Mouse (Mus musculus): Measurements from ENCODE around the gene Nfib.

Gene Nfib

DNA sequence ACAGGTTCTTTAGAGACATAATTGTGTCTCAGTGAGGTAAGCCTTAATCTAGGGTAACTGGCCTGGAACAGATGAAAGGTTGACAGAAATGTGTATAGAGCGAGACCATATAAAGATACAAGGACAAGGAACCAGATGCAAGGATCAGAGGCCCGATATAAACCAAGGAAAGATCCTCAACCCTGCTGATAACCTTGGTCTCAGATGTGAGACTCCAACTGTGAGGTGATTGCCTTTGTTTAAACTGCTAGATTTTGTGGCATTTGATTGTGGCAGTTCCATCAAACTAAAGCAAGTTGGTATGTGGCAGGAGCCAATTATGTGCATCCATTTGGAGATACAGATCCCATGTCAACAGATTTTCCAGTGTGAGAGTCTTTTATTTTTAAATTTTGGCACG is 161.6 kb downstream of the Nfib start:
- in situ Hi-C loops (cut with MseI, MboI) = loop anchor here in 1 of 2 experiments (25.0 kb wide), 1 partner anchor 982 kb away; no protein-coding TSS in a partner anchor

DNA sequence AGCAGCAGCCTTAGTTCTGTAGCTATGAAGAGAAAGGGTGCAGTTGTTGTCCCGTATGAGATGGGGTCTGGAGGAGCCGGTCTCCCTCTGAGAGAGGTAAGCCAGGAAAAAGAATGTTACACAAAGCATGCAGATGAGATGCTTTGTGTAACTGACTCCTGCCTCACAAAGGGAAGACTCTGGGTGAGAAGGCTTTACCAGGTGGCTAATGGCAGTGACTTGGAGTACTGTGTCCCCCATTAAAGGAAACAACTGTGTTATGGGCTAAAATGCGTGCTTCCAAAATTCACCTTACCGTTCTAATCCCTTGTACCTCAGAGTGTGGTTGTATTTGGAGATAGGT is 162.2 kb downstream of the Nfib start:
- in situ Hi-C loops (cut with MseI, MboI) = loop anchor here in 1 of 2 experiments (25.0 kb wide), 1 partner anchor 981 kb away; no protein-coding TSS in a partner anchor

DNA sequence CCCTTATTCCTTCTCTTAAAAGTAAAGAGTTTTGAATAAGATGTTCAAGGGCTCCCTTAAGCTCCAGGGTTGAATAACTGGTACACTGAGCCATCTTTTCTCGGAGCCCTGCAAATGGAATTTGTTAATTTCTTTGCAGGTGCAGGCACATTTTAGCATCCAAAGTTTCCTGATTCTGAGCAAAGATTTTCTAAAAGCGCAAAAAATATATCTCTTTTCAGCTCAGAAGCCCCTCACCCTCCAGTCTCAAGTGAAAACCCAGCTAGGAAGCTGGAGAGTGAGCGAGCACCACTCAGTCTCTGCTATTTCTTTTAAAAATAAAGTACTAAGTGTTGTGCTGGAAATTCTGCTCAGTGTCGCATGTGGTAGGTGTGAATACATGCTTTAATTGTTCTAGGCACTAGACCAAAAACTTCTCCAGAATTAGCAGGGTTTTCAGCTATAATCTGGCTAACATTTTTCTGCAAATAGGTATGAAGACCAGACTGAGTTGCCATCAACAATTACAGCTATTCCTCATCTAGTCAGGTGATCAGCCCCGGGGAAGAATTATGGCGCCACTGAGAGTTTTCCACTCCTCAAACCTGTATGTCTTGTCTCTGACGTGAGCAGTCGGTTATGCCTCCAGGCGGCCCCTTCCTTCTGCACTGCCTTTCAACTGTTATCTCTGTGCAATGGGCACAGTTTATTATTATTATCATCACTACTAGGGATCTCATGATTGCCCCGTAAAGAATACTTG is 162.7 kb downstream of the Nfib start:
- in situ Hi-C loops (cut with MseI, MboI) = loop anchor here in 1 of 2 experiments (25.0 kb wide), 1 partner anchor 981 kb away; no protein-coding TSS in a partner anchor

DNA sequence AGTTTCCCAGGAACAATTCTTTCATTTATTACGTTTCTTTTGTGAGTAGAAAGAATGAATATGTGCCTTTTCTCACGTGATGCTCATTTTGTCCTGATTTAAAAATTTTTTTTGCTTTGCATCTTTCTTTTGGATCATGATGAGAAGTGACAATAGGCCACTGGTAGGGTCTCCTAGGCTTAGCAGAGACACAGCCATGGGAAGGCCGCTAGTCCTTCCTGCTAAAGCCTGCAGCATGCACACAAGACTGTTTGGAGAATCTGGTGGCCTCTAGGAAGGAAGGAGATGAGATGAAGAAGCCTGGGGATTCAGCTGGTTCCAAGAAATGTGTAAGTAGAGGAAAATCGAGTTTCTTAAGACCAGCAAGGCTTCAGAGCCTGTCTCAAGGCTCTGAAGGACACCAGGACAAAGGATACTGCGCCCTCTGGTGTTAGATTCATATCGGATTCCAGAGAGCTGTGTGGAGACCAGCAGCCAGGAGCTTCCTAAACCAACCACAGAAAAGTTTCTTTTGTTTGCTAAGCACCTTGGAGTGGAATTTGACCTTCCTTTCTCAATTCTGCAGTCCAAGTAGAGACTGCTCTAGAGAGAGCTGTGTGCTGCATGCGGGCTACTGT is 163.5 kb downstream of the Nfib start:
- in situ Hi-C loops (cut with MseI, MboI) = loop anchor here in 1 of 2 experiments (25.0 kb wide), 1 partner anchor 980 kb away; no protein-coding TSS in a partner anchor

DNA sequence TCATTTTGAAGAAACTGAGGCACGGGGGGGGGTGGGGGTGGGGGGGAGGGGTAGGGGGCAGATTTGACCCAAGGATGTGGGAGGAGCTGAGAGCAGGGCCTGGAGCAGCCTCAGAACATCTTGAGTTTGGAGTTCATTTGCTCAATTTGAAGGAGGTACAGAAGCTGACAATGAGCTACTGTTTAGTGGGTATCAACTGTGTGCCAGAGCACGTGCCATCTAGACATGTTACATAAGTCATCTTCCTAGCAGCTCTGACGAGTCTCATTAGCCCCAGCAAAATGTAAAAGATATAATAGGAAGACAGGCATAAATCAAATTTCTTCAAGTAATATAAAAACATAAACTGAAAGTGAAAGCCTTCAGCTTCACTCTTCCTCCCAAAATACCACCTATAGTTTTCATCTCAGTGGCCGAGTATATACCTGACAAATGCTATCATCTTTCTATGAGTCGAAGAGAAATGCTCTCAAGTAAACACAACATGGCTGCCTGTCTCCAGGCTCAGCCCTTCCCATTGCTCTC is 165.0 kb downstream of the Nfib start:
- in situ Hi-C loops (cut with MseI, MboI) = loop anchor here in 1 of 2 experiments (25.0 kb wide), 1 partner anchor 978 kb away; no protein-coding TSS in a partner anchor

DNA sequence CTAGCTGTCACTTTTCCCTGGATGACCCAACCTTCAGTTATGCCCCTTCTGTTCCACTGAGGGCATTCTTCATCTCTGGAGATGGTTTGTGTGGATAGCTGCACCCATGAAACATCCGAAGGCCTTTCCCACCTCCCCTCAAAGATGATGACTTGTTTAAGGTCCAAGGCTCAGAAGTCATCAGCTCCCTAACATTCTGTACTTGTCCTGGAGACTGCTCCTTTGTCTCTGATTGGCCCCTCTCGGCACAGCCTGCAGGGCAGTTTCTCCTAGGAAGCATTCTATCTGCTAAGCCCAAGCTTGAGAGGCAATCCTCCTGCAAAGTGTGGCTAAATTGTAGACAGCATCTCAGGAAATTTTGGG is 165.5 kb downstream of the Nfib start:
- in situ Hi-C loops (cut with MseI, MboI) = loop anchor here in 1 of 2 experiments (25.0 kb wide), 1 partner anchor 978 kb away; no protein-coding TSS in a partner anchor

DNA sequence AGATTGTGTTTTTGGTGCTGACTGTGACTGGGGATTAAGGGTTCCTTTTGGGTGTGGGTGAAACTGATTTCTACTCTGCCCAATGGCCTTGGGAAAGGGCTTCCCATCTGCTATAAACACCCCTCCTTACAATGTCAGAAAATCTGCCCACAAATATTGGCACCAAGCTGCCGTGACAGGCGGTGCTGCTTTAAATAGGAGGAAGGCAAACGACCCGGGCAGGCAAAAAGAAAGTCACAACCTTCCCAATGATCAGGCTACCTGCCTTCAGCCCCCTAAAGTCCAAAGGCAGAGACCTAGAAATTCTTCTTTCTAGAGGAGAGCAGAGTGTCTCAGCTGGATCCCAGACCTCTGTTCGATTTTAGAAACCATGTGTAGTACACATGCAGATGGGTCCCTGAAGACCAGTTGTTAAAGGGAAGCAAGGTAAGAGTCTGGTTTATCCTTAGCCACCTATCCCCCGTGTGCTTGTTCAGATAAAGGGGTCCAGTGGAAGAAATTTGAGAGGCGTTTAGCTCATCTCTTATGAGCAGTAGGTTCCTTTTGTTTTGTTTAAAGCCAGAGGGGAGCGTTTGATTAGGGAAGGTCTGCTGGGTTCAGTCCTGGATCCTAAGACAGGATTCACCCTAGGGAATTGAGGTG is 166.0 kb downstream of the Nfib start:
- in situ Hi-C loops (cut with MseI, MboI) = loop anchor here in 1 of 2 experiments (25.0 kb wide), 1 partner anchor 977 kb away; no protein-coding TSS in a partner anchor

DNA sequence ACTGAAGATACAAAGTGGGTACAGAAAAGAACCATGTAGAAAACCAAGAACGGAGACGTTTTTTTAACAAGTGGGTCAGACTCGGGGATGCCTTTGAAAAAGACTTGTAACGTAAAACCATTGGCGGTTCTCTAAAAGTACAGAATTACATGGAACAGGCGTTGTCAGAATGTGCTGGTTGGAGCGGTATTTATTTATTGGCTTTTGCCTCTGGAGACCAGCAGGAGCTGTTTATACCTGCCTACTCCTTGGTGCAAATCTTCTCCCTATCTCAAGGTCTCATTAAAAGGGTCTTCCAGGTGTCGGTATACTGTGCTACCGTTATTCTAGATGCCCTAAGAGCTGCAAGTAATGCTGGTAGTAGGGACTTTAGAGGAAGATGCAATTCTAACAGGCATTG is 166.7 kb downstream of the Nfib start:
- in situ Hi-C loops (cut with MseI, MboI) = loop anchor here in 1 of 2 experiments (25.0 kb wide), 1 partner anchor 977 kb away; no protein-coding TSS in a partner anchor

DNA sequence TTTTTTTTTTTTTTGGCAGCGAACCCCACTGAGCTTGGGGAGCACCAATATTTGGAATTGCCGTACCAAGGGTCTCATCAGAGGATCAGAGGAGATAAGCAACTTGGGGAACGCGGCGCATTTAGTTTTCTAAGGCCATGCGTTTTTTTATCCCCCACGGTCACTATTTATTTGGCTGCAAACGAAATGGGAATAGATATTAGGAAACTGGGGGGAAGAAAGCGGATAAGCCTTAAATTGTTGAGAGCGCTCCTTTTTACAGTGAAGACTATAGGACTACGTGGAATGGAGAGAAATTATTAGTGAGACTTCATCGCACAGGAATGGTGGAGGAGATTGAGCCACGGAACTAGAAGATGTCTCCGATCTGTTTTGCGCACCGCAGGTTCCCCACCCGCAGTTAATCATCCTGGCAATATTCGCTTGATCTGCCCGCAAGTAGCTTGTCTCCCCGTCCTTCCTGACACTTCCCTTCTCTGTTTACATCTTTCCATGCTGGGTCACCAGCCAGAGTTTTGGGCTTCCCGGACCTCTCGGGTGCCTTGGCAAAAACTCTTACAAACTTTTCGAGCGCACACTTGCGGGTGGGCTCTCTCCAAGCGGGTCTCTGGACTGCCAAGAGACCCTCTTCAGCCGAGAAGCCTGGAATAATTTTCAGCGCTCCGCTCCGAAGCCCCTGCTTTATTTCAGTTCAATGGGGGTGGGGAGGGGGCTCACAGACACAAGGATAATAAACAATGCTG is 167.3 kb downstream of the Nfib start:
- in situ Hi-C loops (cut with MseI, MboI) = loop anchor here in 1 of 2 experiments (25.0 kb wide), 1 partner anchor 976 kb away; no protein-coding TSS in a partner anchor

DNA sequence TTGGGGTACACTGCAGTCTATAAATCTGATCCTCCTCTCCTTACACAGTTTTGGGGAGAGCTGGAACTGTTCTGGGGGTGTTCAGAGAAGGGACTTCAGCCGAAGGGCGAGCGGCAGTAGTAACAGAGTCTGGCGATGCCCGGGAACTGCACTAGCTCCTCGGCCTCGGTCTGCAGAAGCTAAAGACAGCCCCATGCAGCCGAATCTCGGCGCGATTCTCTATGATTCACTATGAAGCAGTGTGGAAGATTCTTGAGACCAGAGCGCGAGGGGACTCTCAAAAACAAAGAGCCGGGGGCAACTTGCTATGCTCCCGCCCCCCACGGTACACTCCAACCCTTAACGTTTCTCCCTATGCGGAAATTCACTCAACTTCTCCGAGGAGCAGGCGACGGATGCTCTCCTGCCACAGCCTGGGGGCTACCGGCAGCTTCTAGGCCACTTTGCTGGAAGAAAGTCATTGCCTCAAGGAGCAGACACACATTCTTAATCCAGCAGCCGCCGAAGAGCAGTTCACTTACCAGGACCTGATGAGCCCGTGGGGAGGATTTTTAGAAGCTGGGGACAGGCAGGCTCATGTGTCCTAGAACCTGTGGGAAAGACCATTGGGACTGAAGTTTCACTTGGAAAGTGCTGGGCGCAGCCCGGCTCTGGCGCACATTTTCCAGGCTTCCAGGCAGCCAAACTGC is 168.1 kb downstream of the Nfib start:
- in situ Hi-C loops (cut with MseI, MboI) = loop anchor here in 1 of 2 experiments (25.0 kb wide), 1 partner anchor 975 kb away; no protein-coding TSS in a partner anchor

DNA sequence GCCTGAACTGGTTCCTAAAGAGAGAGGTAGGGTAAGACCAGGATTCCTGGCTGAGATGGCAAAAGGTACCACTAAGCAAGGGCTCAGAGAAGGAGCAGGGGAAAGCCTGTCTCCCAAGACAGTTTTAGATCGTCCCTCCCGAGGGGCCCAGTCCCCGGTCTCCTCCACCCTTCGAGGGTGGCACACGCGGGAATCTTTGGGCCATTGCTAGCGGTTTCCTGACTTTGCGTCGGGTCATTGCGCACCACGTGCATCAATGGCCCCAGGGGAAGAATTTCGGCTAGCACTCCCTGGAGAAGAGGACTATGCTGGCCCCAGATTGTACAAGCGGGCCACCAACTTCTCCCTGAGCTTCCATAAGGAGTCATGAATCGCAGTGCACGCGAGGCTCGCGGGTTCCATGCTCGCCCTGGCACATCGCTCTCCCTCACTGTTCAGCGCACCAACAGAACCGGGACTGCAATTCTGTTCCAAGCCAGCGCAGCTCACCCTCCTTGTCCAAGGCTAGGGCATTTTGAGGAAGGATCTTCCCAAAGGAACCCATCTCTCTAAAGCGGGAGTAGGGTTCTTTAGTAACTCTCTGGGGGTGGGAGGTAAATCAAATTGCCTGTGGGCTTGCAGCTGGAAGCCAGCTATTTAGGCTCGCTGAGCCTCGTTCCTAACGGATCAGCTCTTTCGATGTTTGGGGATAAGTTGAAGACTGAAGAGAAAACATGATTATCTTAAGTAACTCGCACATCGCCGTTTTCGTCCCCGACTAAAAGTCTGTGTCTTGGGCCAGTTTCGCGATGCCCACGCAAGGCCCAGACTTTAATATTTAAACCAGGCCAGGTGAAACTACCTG is 168.9 kb downstream of the Nfib start:
- in situ Hi-C loops (cut with MseI, MboI) = loop anchor here in 1 of 2 experiments (25.0 kb wide), 1 partner anchor 974 kb away; no protein-coding TSS in a partner anchor

DNA sequence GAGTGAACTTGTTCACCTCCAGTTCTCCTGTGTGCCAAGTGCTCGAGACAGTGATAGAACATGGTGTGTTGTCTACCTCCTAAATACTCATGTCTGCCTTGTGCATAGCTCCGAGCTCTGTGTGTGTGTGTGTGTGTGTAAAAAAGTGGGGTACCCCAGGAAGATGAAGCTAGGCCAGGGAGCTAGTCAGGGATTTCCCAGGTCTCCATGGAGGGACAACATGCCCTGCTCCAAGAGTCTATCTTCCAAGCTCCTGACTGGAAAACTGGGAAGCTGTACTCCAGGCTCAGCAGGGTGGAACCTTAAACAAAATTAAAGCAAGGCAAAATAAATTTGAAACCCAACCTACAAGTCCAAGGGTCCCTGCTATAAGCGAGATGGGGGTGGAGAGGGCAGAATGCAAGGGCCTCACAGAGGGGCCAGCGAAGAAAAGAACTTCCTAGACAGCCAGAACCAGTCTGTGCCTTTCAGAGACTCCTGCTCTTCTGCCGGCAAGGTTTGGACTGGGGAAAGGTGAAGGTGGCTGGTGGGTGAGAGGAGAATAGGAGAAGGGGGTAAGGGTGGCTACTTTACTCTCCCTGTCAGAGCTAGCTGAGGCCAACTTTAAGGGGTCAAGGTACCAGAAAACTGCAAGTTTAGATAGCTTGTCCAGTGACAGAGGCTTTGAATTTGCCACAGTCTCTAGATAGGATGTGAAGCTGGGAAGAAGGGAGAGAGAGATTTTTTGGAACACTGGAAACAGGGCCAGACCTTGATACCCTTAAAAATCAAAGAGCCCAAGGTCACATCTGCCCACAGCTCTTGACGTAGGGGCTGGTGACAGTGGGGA is 169.7 kb downstream of the Nfib start:
- in situ Hi-C loops (cut with MseI, MboI) = loop anchor here in 1 of 2 experiments (25.0 kb wide), 1 partner anchor 974 kb away; no protein-coding TSS in a partner anchor

DNA sequence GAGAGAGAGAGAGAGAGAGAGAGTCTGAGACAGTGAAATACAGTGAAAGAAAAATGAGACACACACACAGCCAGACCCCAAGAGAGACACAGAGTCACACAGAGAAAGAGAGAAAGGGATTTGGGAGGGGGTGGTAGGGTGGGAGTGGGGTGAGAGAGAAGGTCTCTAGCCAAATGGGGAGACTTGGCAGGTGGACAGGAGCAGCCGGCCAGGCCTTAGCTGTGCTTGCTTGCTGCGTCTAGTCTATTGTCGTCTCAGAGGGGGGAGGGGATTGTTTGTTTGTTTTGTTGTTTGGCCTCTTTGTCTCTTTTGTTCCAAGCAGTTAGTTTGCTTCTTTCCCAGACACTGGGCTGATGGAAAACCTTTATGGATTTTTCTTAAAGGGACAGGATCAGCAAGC is 172.3 kb downstream of the Nfib start:
- in situ Hi-C loops (cut with MseI, MboI) = loop anchor here in 1 of 2 experiments (25.0 kb wide), 1 partner anchor 971 kb away; no protein-coding TSS in a partner anchor

DNA sequence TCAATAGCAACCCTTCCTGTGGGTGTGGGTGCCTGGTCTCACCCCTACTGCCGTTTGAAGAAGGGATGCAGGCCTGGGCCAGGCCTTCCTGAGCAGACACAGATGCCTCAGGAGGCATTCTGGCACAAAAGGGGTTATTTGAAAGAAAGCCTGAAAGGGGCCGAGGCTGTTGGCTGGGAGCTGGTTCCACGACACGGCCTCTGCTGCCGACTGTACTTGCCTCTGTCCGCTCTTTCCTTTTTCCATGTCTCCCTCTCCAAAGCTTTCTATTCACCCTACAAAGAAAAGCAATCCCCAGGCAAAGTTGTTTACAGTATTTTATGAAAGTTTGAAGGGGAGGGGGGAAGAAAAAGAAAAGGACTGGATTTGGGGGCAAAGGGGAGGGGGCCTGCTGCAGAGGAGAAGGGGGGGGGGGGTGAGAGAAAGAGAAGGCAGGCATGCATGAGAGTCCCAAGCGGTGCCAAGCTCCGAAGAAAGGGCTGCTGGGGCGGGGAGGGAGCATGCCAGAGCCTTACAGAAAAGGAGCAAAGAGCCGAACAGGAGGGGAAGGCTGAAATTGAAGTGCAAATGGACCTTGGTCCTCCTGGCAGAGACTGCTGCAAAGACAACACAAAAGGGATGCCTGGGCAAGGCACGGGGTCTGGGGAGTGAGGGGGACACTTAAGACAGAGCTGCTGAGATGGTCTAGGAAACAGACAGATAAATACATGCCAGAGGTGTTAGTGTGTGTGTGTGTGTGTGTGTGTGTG is 172.9 kb downstream of the Nfib start:
- in situ Hi-C loops (cut with MseI, MboI) = loop anchor here in 1 of 2 experiments (25.0 kb wide), 1 partner anchor 970 kb away; no protein-coding TSS in a partner anchor

DNA sequence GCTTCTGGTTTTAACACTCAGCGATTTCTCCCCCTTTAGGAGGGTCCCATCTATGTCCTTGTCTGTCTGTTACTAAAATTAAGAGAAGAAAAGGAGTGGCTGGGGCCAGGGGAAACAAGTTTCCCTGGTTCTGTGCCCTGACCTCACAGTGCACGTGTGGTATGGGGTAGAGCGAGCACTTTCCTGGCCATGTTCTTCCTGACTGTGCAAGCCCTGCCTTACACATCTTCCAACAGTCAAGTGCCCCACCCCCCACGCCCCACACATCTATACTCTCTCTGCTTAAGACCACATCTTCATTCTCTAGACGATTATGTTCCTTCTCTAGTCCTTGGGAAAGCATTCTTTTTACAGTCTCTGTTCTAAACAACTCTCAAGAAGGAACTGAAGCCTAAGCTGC is 173.6 kb downstream of the Nfib start:
- in situ Hi-C loops (cut with MseI, MboI) = loop anchor here in 1 of 2 experiments (25.0 kb wide), 1 partner anchor 970 kb away; no protein-coding TSS in a partner anchor

DNA sequence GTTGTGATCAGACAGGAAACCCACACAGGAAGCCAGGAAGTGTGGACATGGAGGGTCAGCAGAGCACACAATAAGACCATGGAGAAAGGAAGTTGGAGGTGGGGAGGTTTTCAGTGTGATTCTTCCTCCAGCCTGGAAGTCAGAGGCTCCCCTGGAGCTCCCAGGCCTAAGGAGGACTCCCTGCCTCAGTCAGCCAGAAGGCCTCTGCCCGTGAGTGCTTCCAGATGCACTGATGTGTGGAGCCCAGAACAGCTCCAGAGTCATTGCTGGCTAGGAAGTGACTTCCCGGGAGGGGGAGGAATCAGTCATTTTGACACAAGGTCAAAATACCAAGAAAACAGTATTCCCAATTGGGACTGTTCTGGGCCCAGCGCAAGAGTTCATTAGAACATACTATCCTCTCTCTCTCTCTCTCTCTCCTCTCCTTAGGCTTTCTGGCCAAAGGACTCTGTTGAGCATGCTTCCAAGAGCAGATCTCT is 174.6 kb downstream of the Nfib start:
- in situ Hi-C loops (cut with MseI, MboI) = loop anchor here in 1 of 2 experiments (25.0 kb wide), 1 partner anchor 969 kb away; no protein-coding TSS in a partner anchor

DNA sequence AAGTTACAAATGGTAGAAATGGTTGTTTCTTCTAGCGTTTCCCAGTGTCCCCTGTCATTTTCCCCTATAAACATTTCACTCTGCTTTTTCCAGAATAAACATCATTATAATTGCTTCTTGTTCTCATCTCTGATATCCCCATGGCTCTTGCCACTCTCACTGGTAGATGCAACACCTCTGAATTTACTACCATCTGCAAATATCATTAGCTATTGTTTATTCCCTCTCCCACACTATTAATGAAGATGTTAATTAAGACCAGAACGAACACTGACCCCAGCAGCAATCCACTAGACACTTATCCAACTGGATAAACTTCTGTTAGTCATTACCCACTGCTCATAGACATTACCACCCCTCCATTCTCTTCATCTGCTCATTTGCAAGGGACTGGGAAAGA is 176.6 kb downstream of the Nfib start:
- in situ Hi-C loops (cut with MseI, MboI) = loop anchor here in 1 of 2 experiments (25.0 kb wide), 1 partner anchor 967 kb away; no protein-coding TSS in a partner anchor
